Mouse (Mus musculus) liver, embryonic 13.5 days (tissue): ENCODE data around the gene Wfs1. TPM values are rescaled to one million over a fixed set of nuclear protein-coding genes. Genes with fewer than 3 reads are reported as not detected.
"Not testable (repeated sequence)": the region's sequence is repeated elsewhere in the genome, so short reads cannot be mapped to it uniquely, and the experiment has no call there.

Source experiments
- ATAC-seq: fragments of 200-750 bp; cut with Nextera tagmentation; 2 replicates; pipeline ENCODE4 v1.8.0; 2017; ENCODE audit warnings: low read depth, mild to moderate bottlenecking, moderate number of reproducible peaks, moderate library complexity
- DNase-seq: peaks from one replicate; pipeline ENCODE4 v3.0.0; 2022
- H3K27ac ChIP-seq: fragments of 300-500 bp; sonication (generic); 2 replicates; pipeline ENCODE4 v1.5.1; 2015; ENCODE audit warnings: moderate library complexity, mild to moderate bottlenecking, inconsistent platforms
- H3K27me3 ChIP-seq: fragments of 300-500 bp; sonication (generic); 2 replicates; pipeline ENCODE4 v1.6.1; 2015; ENCODE audit warnings: mild to moderate bottlenecking, inconsistent platforms
- H3K36me3 ChIP-seq: fragments of 300-500 bp; sonication (generic); 2 replicates; pipeline ENCODE4 v1.6.1; 2015; ENCODE audit warnings: mild to moderate bottlenecking, inconsistent platforms
- H3K4me1 ChIP-seq: fragments of 300-500 bp; sonication (generic); replicated peaks from 2 replicates; pipeline ENCODE4 v1.6.1; 2015; ENCODE audit warnings: inconsistent platforms
- H3K4me2 ChIP-seq: fragments of 300-500 bp; sonication (generic); 2 replicates; pipeline ENCODE4 v1.6.1; 2015; ENCODE audit warnings: inconsistent platforms, mild to moderate bottlenecking, moderate library complexity
- H3K4me3 ChIP-seq: fragments of 300-500 bp; sonication (generic); replicated peaks from 2 replicates; pipeline ENCODE4 v1.5.1; 2015; ENCODE audit warnings: mild to moderate bottlenecking, inconsistent platforms
- H3K9ac ChIP-seq: fragments of 300-500 bp; sonication (generic); 2 replicates; pipeline ENCODE4 v1.6.1; 2015; ENCODE audit warnings: mild to moderate bottlenecking, inconsistent platforms
- H3K9me3 ChIP-seq: fragments of 300-500 bp; sonication (generic); replicated peaks from 2 replicates; pipeline ENCODE4 v1.6.1; 2016; ENCODE audit warnings: inconsistent platforms
- WGBS: fragments of 180-500 bp; shearing (Covaris S2); methylation state at CpG from one replicate; pipeline ENCODE4 v1.1.7; 2015; ENCODE audit not compliant: insufficient replicate concordance; 5-methylcytosine and 5-hydroxymethylcytosine counted together
- polyA plus RNA-seq: library from polyadenylated mRNA; unstranded; fragments of >200 nt; fragmentation: Nextera tagmentation; extraction: Ambion mirVana; gene quantifications from 2 replicates; pipeline ENCODE4 v1.2.1, GENCODE M21; 2015

The Wfs1 gene
- polyA plus RNA-seq, 1 experiment from 2014 or later, result 1.1 TPM

DNA sequence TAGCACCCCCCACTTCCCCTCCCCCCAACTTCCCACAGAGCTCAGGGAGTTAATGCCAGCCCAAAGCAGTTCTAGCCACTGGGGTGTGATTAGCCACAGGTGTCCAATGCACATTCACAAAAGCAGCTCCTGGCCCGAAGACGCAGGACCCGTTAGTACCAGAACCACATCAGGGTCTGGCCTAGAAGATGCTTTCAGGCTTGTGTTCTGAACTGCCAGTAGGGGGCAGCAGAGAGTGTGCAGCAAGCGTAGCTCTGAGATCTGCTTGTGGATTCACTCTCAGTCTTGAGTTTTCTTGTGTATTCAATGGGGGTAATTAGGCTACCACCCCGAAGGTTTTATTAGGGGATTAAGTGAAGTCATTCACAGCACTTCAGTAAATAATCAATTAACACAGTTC, 42.6 kb downstream of the Wfs1 start:
- Histone ChIP-seq H3K27me3 (no peaks in the 10 kb centered on the region), H3K9ac (no peak overlapping the region), H3K4me1 (no peaks in the 10 kb centered on the region), H3K36me3 (no peaks in the 10 kb centered on the region), H3K9me3 (no peaks in the 10 kb centered on the region), H3K4me3 (no peak overlapping the region), H3K4me2 (no peak overlapping the region), H3K27ac (no peak overlapping the region)
- no peak for ATAC-seq
- WGBS, result 17% methylated on average over 5 of the region's 5 CpGs
- peak; percentile 13 for DNase-seq

DNA sequence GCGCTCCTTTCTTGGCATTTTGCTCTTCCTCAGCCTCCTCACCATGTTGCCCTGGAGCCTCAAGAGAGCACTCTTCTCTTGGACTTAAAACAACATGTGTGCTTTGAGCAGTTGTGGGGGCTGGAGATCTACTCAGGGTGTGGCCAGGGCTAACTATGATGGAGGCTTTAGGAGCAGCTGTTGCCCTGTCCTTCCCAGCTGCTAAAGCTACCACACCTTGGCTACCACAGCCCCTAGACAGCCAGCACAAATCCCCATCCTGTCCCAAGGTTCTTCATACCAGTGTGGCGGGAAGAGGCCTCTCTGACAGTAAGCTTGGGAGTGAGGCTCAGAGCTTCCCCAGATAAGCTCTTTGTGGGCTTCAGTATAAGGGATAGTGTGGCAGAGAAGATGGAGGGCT, 43.3 kb downstream of the Wfs1 start:
- no peak overlapping the region for H3K27ac ChIP-seq
- 54% methylated on average over 2 of the region's 2 CpGs for WGBS

DNA sequence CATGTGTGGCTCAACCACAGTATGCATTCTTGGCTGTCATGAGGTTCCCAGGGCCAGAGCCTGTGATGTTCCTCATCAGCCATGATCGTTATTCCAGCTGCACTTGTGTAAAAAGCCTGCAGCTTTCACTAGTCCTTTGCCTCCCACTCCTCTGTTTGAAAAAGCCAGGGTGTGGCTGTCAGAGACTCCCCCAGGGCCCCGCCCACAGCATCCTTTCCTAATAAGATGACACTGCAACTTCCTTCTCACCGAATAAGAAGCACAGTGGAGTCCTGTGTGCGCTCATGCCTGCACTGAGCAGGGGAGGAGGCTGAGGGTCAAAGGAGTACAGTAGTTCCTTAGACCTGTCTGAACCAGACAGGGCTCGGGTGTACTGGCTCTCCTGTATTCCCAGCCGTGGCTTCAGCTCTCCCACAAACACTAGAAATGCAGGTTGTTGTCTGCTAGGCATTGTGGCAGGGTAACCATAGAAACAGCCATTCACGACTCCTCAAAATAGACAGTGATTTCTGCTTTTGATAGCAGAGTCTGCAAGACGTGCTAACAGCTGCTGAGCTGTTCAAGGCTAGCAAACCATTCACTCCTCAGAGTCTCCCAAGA, 43.8 kb downstream of the Wfs1 start:
- Histone ChIP-seq H3K9ac (no peak overlapping the region), H3K4me3 (no peak overlapping the region), H3K27me3 (no peaks in the 10 kb centered on the region), H3K36me3 (no peaks in the 10 kb centered on the region), H3K4me1 (no peaks in the 10 kb centered on the region), H3K9me3 (no peaks in the 10 kb centered on the region), H3K4me2 (no peak overlapping the region), H3K27ac (no peak overlapping the region)
- 38% methylated on average over 8 of the region's 8 CpGs for WGBS
- DNase-seq (no peak), ATAC-seq (no peak)

More for the DNA sequence above, 43.3 kb downstream of the Wfs1 start:
- H3K36me3 ChIP-seq, result no peaks in the 10 kb centered on the region
- DNase-seq (no peak), ATAC-seq (no peak)
- no peaks in the 10 kb centered on the region for H3K27me3 ChIP-seq
- no peak overlapping the region for H3K4me3 ChIP-seq
- no peaks in the 10 kb centered on the region for H3K9me3 ChIP-seq
- H3K4me2 ChIP-seq, result no peak overlapping the region
- no peaks in the 10 kb centered on the region for H3K4me1 ChIP-seq
- H3K9ac ChIP-seq, result no peak overlapping the region

DNA sequence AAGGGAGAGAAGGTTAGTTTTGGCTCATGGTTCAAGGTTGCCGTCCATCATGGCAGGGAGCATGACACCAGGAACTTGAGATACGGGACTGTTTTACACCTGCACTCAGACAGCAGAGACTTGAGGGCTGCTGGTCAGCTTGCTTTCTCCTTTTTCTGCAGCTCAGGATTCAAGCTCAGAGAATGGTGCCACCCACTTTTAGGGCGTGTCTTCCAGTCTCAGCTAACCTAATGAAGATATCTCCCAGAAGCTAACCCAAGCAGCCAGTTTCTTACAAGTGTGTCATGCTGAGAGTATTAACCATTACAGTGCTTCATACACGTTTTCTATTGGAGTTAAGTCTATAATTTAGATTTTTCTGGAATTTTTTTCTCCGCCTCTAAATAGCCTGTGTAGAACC, 44.5 kb downstream of the Wfs1 start:
- H3K4me1 ChIP-seq, result no peaks in the 10 kb centered on the region
- H3K9ac ChIP-seq, result no peak overlapping the region
- H3K9me3 ChIP-seq, result no peaks in the 10 kb centered on the region
- no peak overlapping the region for H3K4me3 ChIP-seq
- no peak overlapping the region for H3K4me2 ChIP-seq
- H3K36me3 ChIP-seq, result no peaks in the 10 kb centered on the region
- no peak for ATAC-seq
- 36% methylated on average over 5 of the region's 5 CpGs for WGBS
- H3K27ac ChIP-seq, result no peak overlapping the region
- H3K27me3 ChIP-seq, result no peaks in the 10 kb centered on the region
- DNase-seq, result no peak

DNA sequence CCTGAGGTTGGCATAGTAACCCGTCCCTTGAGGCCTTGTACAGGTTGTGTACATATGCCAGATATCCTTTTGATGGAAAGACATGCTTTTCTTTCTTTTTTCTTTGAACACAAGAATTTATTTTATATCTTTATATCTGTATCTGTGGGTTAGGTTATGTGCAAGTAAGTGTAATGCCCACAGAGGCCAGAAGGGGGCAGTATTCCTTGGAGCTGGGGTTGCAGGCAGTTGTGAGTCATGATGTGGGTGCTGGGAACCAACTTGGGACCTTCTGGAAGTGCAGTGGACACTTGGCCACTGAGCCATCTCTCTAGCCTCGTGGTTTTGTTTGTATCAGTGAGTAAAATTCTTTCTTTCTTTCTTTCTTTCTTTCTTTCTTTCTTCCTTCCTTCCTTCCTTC, 46.6 kb downstream of the Wfs1 start:
- H3K4me2 ChIP-seq, result no peak overlapping the region

DNA sequence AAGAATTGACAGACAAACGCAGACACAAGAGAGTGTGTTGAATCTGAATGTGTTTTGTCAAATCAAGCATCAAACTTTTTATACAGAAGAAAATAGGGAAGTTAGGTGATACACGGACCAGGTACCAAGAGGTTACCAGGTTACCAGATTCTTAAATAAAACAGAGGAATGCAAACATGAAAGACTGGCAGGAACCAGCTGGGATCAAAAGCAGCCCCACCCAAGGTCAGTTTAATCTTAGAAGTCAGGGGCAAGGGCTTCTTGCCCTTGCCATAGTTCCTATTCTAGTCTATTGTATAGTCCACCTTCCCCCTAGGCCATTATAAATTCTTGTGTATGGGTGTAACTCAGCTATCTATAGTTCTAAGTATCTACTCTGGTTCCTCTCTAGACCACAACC, 50.0 kb downstream of the Wfs1 start:
- WGBS, result 45% methylated on average over 2 of the region's 2 CpGs
- H3K4me1 ChIP-seq, H3K9me3 ChIP-seq, H3K9ac ChIP-seq, H3K36me3 ChIP-seq, DNase-seq, H3K4me3 ChIP-seq, H3K27me3 ChIP-seq, H3K4me2 ChIP-seq, H3K27ac ChIP-seq, ATAC-seq: not testable (repeated sequence)

More for the DNA sequence above, 46.6 kb downstream of the Wfs1 start:
- H3K9me3 ChIP-seq, result no peaks in the 10 kb centered on the region
- ATAC-seq (no peak), DNase-seq (no peak)
- no peaks in the 10 kb centered on the region for H3K36me3 ChIP-seq
- no peak overlapping the region for H3K4me3 ChIP-seq
- no peaks in the 10 kb centered on the region for H3K27me3 ChIP-seq
- WGBS, result 53% methylated on average over 2 of the region's 2 CpGs
- no peak overlapping the region for H3K9ac ChIP-seq
- H3K4me1 ChIP-seq, result no peaks in the 10 kb centered on the region
- H3K27ac ChIP-seq, result no peak overlapping the region

DNA sequence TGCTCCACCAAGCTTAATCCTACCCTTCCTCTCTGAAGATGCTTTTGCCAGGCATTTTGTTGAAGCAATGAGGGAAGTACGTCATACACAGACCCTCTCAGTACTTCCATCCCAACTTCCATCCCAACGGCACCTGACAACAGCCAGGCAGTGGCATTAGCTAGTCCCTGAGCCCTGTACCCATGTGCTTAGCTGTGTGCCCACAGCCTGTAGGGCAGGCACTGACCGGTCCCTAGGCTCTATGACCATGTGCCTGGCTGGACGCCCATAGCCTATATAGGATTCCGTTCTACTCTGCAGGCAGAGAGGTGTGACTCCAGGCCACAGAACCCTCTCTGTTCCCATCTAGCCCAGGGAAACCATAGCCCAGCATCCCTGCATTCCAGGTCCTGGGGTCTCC, 51.0 kb downstream of the Wfs1 start:
- ATAC-seq, result no peak
- no peak overlapping the region for H3K9ac ChIP-seq
- H3K27me3 ChIP-seq, result no peaks in the 10 kb centered on the region
- H3K4me2 ChIP-seq, result no peak overlapping the region
- no peaks in the 10 kb centered on the region for H3K9me3 ChIP-seq
- H3K27ac ChIP-seq, result no peak overlapping the region
- H3K4me3 ChIP-seq, result no peak overlapping the region
- no peak for DNase-seq
- no peaks in the 10 kb centered on the region for H3K4me1 ChIP-seq
- WGBS, result 68% methylated on average over 5 of the region's 5 CpGs
- H3K36me3 ChIP-seq, result no peaks in the 10 kb centered on the region

DNA sequence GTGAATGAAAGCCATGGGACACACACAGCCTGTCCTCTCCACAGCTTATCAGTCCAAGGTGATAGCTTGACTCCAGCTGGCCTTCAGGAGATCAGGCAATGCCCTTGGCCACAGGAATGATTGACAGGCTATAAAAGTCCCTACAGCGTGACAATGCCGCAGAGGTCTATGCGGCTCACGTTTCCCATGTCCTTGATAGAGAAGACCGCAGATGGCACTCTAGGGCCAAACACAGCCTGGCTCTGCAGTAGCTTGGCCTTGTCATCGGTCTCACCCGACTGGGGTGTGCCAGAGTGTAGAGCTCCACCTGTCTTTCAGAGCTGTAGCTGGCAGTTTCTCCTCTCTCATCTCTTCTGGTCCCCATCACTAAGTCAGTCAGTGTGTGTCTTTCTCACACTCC, 52.5 kb downstream of the Wfs1 start:
- Histone ChIP-seq H3K4me1 (no peaks in the 10 kb centered on the region), H3K4me2 (no peak overlapping the region), H3K4me3 (no peak overlapping the region), H3K27me3 (no peaks in the 10 kb centered on the region), H3K36me3 (no peaks in the 10 kb centered on the region), H3K27ac (no peak overlapping the region), H3K9ac (no peak overlapping the region), H3K9me3 (no peaks in the 10 kb centered on the region)
- no peak for DNase-seq
- ATAC-seq, result no peak
- WGBS, result 62% methylated on average over 7 of the region's 7 CpGs

DNA sequence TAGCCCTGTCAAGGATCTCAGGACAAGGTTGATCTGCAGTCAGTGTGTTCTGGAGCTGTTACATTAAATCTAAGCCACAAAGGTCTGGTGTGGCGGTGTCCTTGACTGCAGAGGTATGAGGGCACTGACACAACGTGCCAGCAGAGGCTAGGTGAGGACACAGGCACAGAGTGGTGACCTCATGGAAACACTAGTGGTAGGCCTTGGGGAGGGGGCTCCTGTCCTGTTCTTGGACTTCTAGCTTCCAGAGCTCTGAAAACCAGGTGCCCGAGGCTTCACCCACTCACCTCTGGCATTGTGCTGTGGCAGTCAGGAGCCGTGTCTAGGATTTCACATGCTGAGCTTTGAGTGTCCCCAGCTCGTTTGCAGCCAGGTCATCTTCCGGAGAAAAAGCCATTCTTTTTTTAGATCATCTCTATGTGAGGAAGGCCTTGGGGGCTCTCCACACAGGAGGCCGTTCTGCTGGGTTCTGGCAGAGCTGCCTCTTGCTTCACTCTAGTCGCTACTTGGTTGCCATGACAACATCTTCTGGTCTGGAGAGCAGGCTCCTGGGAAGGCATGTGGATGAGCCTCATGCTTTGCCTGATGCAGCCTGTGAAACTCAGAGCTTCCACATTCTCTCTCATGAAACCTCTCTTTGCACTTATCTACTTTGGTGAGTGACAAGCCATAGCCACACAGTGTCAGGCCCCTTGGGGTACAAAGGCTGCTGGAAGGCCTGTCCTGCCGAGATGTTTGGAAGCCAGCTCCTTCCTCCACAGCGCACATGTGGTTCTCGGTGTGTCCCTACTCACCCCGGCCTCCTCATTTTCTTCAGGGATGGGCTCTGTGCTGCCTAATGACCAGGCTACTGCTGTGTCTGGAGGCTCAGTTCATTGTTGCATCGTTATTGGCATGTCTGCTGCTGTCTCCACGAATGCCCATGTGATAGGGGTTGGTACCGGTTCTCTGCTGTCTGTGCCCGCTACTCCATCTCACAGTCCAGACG, 53.2 kb downstream of the Wfs1 start:
- Histone ChIP-seq H3K9me3 (no peaks in the 10 kb centered on the region), H3K4me1 (no peaks in the 10 kb centered on the region), H3K36me3 (no peaks in the 10 kb centered on the region), H3K27me3 (no peaks in the 10 kb centered on the region), H3K4me3 (no peak overlapping the region), H3K9ac (no peak overlapping the region), H3K4me2 (no peak overlapping the region), H3K27ac (no peak overlapping the region)
- no peak for DNase-seq
- no peak for ATAC-seq
- WGBS, result 55% methylated on average over 17 of the region's 17 CpGs

DNA sequence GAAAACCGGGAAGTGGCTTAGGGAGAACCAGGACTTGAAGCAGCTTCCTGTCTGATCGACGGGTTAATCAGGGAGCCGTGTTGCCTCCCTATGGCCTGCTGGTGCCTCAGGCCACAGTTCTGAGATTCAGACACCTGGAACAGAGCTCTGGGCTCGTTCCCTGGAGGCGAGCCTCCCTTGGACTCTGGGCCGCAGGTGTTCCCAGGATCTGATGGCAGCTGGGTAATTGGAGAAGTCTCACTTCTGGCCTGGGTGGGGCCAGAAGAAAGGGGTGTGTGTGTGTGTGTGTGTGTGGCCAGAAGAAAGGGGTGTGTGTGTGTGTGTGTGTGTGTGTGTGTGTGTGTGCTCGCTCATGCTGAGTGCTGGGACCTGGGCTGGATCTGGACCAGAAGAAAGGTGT, 55.6 kb downstream of the Wfs1 start:
- WGBS, result 42% methylated on average over 8 of the region's 8 CpGs

DNA sequence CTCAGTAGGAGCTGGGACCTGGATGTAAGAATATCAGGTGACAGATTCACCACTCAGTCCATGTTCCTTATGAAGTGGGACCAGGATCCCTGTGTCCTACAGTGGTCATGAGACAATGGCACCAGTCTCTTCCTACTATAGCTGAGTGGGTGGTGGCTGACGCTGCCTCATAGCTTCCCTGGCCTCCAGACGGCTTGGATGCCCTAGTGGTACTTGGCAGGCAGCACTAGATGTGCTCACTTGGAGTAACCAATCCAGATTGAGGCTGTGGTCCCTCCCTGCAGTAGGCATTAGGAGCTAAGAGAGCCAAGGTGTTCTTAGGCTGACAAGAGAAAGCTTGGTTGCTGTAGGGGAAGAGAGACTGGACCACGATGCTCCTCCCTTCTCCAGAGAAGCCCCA, 59.6 kb downstream of the Wfs1 start:
- ATAC-seq (no peak), DNase-seq (no peak)
- WGBS, result 43% methylated on average over 3 of the region's 3 CpGs

More for the DNA sequence above, 55.6 kb downstream of the Wfs1 start:
- DNase-seq (no peak), ATAC-seq (no peak)
- Histone ChIP-seq H3K4me3 (no peak overlapping the region), H3K4me2 (no peak overlapping the region), H3K9ac (no peak overlapping the region), H3K9me3 (no peaks in the 10 kb centered on the region), H3K27ac (no peak overlapping the region), H3K4me1 (no peaks in the 10 kb centered on the region), H3K36me3 (no peaks in the 10 kb centered on the region), H3K27me3 (no peaks in the 10 kb centered on the region)

DNA sequence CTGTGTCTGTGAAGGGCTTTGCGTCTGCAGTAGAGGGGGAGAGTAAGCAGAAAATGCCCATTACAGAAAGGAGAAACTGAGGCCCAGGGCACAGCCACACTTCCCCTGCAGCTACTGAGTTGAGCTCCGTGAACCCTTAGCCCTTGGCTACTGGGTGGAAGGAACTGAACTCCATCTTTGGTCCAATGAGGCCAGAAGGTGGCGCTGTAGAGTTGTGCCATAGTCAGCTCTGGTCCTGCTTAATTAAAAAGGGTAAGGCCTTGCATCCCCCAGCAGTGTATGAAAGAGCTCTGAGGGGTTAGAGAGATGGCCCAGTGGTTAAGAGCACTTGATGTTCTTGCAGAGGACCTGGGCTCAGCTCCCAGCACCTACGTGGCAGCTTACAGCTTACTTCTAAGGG, 60.3 kb downstream of the Wfs1 start:
- Histone ChIP-seq H3K4me2 (no peak overlapping the region), H3K27me3 (no peaks in the 10 kb centered on the region), H3K9ac (no peak overlapping the region), H3K4me1 (no peaks in the 10 kb centered on the region), H3K4me3 (no peak overlapping the region), H3K9me3 (no peaks in the 10 kb centered on the region), H3K27ac (no peak overlapping the region), H3K36me3 (no peaks in the 10 kb centered on the region)
- WGBS, result 45% methylated on average over 4 of the region's 4 CpGs
- ATAC-seq (no peak), DNase-seq (no peak)

More for the DNA sequence above, 59.6 kb downstream of the Wfs1 start:
- Histone ChIP-seq H3K4me3 (no peak overlapping the region), H3K27ac (no peak overlapping the region), H3K4me2 (no peak overlapping the region), H3K27me3 (no peaks in the 10 kb centered on the region), H3K9me3 (no peaks in the 10 kb centered on the region), H3K4me1 (no peaks in the 10 kb centered on the region), H3K36me3 (no peaks in the 10 kb centered on the region), H3K9ac (no peak overlapping the region)
